Mouse (Mus musculus): Measurements from ENCODE around the gene Wdr93. TPM values are rescaled to one million over a fixed set of nuclear protein-coding genes. Genes with fewer than 3 reads are reported as not detected.

The Wdr93 gene
- polyA plus RNA-seq, 1 experiment from 2014 or later, result 0.33 TPM

DNA sequence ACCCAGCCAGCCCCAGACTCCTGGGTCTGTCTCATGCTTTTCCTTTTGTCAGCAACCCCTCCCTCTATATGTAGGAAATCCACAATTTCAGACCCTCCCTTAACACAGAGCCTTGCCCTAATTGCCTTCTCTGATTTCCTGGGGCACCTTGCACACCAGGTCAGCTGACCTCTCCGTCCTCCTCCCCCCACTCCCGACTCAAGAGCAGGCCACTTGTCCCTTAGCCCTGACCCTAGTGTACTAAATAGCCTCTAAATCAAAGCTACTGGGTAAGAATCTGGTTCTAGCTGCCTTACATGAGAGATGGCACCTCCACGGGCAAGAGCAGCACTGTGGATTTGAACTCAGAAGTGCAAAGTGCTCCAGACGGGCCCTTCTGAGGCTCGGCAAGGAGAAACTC lies 59.1 kb downstream of the Wdr93 start:
- no peaks in the 10 kb centered on the region for H3K36me3 ChIP-seq (ENCODE audit: control insufficient read depth, insufficient read depth, low read length)
- H3K27me3 ChIP-seq (ENCODE audit: control insufficient read depth, insufficient read depth, low read length), result no peaks in the 10 kb centered on the region
- H3K9ac ChIP-seq (ENCODE audit: low read length), result no peak overlapping the region
- H3K9me3 ChIP-seq (ENCODE audit: control insufficient read depth, low read length), result no peaks in the 10 kb centered on the region
- H3K4me1 ChIP-seq (ENCODE audit: control insufficient read depth, insufficient read depth, low read length), result peaks cover 2% of the 10 kb centered on the region; the same call in 1 of the 2 replicates
- 73% methylated on average over 5 of the region's 5 CpGs for WGBS
- H3K4me2 ChIP-seq, result no peak overlapping the region
- H3K4me3 ChIP-seq (ENCODE audit: low read depth, low read length), result no peak overlapping the region
- ATAC-seq (ENCODE audit: low FRiP score), result no peak
- H3K27ac ChIP-seq (ENCODE audit: low read depth, low read length), result no peak overlapping the region
- no peak for DNase-seq (ENCODE audit: low spot score, missing footprints)

DNA sequence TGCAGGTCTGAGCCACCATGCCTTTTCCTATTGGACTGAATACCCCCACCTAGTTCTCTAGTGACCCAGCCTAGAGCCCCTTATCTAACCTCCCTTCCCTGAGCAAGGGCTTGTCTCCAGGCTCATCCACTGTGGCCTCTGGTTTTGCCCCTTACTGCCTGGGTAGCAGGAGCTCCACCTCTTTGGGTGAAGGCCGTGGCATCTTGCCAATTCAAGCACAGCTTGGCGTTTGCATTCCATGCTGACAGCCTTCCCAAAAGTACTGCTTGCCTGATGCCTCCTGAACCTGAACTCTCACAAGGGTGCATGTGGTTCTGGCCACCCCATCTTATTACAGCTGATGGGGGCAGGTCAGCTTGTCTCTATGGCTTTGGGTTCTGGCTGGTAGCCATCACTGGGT lies 60.9 kb downstream of the Wdr93 start:
- no peak overlapping the region for H3K4me2 ChIP-seq
- no peak overlapping the region for H3K27ac ChIP-seq (ENCODE audit: low read depth, low read length)
- no peaks in the 10 kb centered on the region for H3K36me3 ChIP-seq (ENCODE audit: control insufficient read depth, insufficient read depth, low read length)
- no peak overlapping the region for H3K9ac ChIP-seq (ENCODE audit: low read length)
- H3K9me3 ChIP-seq (ENCODE audit: control insufficient read depth, low read length), result no peaks in the 10 kb centered on the region
- DNase-seq (ENCODE audit: low spot score, missing footprints) (peak; percentile 26), ATAC-seq (ENCODE audit: low FRiP score) (no peak)
- no peak overlapping the region for H3K4me3 ChIP-seq (ENCODE audit: low read depth, low read length)
- WGBS, result 78% methylated on average over 2 of the region's 2 CpGs
- no peaks in the 10 kb centered on the region for H3K4me1 ChIP-seq (ENCODE audit: control insufficient read depth, insufficient read depth, low read length)
- no peaks in the 10 kb centered on the region for H3K27me3 ChIP-seq (ENCODE audit: control insufficient read depth, insufficient read depth, low read length)

DNA sequence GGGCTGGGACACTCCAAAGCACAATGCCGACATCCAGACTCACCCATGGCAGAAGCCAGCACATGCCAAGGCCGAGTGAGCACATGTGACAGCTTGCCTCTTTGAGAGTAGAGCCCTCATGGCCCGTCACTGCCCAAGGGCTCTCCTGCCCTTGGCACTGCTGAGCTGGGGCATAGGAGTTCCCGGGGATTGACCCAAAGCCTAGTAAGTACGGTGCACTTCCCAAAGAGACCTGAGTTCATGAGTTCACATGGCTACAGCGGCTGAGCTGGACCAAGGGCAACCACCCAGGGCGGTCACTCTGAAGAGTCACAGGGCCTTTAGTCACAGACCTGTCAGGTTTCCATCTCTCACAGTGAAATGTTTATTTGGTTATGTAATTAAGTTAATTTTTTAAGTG lies 65.6 kb downstream of the Wdr93 start:
- Histone ChIP-seq H3K27ac (ENCODE audit: low read depth, low read length) (no peak overlapping the region), H3K27me3 (ENCODE audit: control insufficient read depth, insufficient read depth, low read length) (peaks cover 14% of the 10 kb centered on the region), H3K4me2 (no peak overlapping the region), H3K4me3 (ENCODE audit: low read depth, low read length) (no peak overlapping the region), H3K36me3 (ENCODE audit: control insufficient read depth, insufficient read depth, low read length) (no peaks in the 10 kb centered on the region), H3K4me1 (ENCODE audit: control insufficient read depth, insufficient read depth, low read length) (peaks cover 2% of the 10 kb centered on the region; the same call in 1 of the 2 replicates), H3K9ac (ENCODE audit: low read length) (no peak overlapping the region), H3K9me3 (ENCODE audit: control insufficient read depth, low read length) (no peaks in the 10 kb centered on the region)
- 85% methylated on average over 7 of the region's 7 CpGs for WGBS
- DNase-seq (ENCODE audit: low spot score, missing footprints) (no peak), ATAC-seq (ENCODE audit: low FRiP score) (no peak)

DNA sequence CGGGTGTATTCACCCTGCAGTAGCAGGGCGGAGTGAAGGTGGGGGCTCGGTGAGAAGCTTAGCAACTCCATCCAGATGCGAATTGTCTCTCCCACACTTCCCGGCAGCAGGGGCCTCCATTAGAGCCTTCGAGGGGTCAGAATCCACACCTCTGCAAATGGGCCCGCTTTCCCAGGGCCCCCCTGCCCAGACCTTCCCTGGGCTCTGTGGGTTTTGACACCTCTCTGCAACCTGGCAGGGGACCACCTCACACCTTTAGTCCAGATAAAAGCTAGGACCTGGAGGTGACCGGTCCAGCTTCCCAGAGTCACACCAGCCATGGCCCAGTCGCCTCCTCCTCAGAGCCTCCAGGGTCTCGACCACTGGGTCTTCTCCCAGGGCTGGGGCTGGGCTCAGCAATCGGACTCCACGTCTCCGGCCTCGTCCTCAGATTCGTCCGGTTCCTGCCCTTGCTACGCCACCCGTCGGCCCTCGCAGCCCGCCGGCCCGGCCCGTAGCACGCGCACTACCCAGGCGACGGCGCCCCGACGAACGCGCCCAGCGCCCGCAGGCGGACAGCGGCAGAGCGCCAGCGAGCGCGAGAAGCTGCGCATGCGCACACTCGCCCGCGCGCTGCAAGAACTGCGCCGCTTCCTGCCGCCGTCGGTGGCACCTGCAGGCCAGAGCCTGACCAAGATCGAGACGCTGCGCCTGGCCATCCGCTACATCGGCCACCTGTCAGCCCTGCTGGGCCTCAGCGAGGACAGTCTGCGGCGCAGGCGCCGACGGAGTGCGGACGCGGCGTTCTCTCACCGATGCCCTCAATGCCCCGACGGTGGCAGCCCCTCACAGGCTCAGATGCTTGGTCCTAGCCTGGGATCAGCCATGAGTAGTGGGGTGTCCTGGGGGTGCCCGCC lies 67.9 kb downstream of the Wdr93 start, which contains the start of gene Mesp2:
TSS of gene Mesp2 (plus strand) at position 117 of the 896 bp plus-strand sequence.
- DNase-seq (ENCODE audit: low spot score, missing footprints) (peak; percentile 98), ATAC-seq (ENCODE audit: low FRiP score) (peak; percentile 77)
- Histone ChIP-seq H3K27ac (ENCODE audit: low read depth, low read length) (no peak within 1 kb of the TSS), H3K9me3 (ENCODE audit: control insufficient read depth, low read length) (no peaks in the 10 kb centered on the region), H3K4me3 (ENCODE audit: low read depth, low read length) (peak within 1 kb of the TSS; percentile 24), H3K4me1 (ENCODE audit: control insufficient read depth, insufficient read depth, low read length) (peaks cover 2% of the 10 kb centered on the region; the same call in 1 of the 2 replicates), H3K9ac (ENCODE audit: low read length) (peak within 1 kb of the TSS; percentile 57), H3K4me2 (peak within 1 kb of the TSS; percentile 50), H3K36me3 (ENCODE audit: control insufficient read depth, insufficient read depth, low read length) (no peaks in the 10 kb centered on the region), H3K27me3 (ENCODE audit: control insufficient read depth, insufficient read depth, low read length) (peaks cover 14% of the 10 kb centered on the region)
- WGBS, result 22% methylated on average over 71 of the region's 71 CpGs

DNA sequence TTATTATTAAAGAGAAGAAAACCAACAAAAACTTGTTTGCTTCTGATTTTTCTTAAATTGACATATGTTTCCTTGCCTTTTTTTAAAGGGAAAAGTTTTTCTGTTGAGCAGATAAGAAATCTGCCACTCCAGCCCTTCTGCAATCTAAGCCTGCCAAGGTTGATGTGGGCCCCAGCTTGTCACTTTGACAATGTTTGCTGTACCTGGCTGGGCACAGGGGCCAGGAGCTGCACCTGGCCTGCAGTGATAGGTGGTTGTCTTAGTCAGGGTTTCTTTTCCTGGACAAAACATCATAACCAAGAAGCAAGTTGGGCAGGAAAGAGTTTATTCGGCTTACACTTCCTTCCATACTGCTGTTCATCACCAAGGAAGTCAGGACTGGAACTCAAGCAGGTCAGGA lies 70.4 kb downstream of the Wdr93 start:
- Histone ChIP-seq H3K9me3 (ENCODE audit: control insufficient read depth, low read length) (no peaks in the 10 kb centered on the region), H3K27ac (ENCODE audit: low read depth, low read length) (no peak overlapping the region), H3K4me2 (no peak overlapping the region), H3K4me3 (ENCODE audit: low read depth, low read length) (no peak overlapping the region), H3K36me3 (ENCODE audit: control insufficient read depth, insufficient read depth, low read length) (no peaks in the 10 kb centered on the region), H3K27me3 (ENCODE audit: control insufficient read depth, insufficient read depth, low read length) (peaks cover 14% of the 10 kb centered on the region), H3K9ac (ENCODE audit: low read length) (no peak overlapping the region), H3K4me1 (ENCODE audit: control insufficient read depth, insufficient read depth, low read length) (peaks cover 2% of the 10 kb centered on the region; the same call in 1 of the 2 replicates)
- DNase-seq (ENCODE audit: low spot score, missing footprints) (no peak), ATAC-seq (ENCODE audit: low FRiP score) (no peak)
- 87% methylated on average over 1 of the region's 1 CpGs for WGBS

DNA sequence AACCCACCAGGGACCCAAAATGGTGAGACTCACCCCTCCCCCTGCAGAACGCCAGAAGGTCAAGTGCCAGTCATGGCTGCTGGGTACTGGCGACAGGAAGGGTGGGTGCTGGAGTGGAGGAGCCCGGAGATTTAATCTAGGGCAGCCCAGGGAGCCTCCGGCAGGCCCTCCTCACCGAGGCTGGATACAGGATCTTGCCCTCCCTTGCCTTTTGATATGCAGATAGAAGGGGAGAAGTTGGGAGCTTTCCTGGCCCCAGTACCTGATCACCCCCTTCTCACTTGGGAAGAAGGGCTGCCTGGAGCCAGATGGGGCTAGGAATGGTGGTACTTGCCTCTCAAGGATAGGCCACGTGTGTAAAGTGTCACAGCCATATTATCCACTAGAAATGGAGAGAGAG lies 75.4 kb downstream of the Wdr93 start:
- Histone ChIP-seq H3K9me3 (ENCODE audit: control insufficient read depth, low read length) (no peaks in the 10 kb centered on the region), H3K4me3 (ENCODE audit: low read depth, low read length) (no peak overlapping the region), H3K27me3 (ENCODE audit: control insufficient read depth, insufficient read depth, low read length) (no peaks in the 10 kb centered on the region), H3K27ac (ENCODE audit: low read depth, low read length) (no peak overlapping the region), H3K36me3 (ENCODE audit: control insufficient read depth, insufficient read depth, low read length) (no peaks in the 10 kb centered on the region), H3K4me1 (ENCODE audit: control insufficient read depth, insufficient read depth, low read length) (no peaks in the 10 kb centered on the region), H3K4me2 (no peak overlapping the region), H3K9ac (ENCODE audit: low read length) (no peak overlapping the region)
- DNase-seq (ENCODE audit: low spot score, missing footprints) (no peak), ATAC-seq (ENCODE audit: low FRiP score) (no peak)
- 1% methylated on average over 6 of the region's 6 CpGs for WGBS

DNA sequence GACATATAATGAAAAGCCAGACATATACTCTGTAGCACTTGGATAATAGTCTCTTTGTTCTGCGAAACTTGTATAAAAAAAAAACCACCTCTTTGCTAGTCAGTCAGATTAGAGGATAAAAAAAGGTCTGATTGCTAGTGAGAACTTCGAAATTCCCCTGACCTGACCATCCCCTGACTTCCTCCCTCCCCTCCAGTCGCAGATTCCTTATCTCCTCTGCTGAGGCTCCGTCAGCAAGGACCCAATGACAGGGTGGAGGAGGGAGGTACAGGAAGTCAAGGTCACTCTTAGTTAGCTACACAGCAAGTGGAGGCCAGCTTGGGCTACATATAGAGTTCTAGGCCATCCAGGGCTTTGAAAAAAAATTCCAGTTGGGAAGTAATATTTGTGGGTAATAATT lies 76.6 kb downstream of the Wdr93 start:
- Histone ChIP-seq H3K9me3 (ENCODE audit: control insufficient read depth, low read length) (no peaks in the 10 kb centered on the region), H3K4me1 (ENCODE audit: control insufficient read depth, insufficient read depth, low read length) (no peaks in the 10 kb centered on the region), H3K4me2 (no peak overlapping the region), H3K36me3 (ENCODE audit: control insufficient read depth, insufficient read depth, low read length) (no peaks in the 10 kb centered on the region), H3K4me3 (ENCODE audit: low read depth, low read length) (no peak overlapping the region), H3K27me3 (ENCODE audit: control insufficient read depth, insufficient read depth, low read length) (no peaks in the 10 kb centered on the region), H3K9ac (ENCODE audit: low read length) (no peak overlapping the region), H3K27ac (ENCODE audit: low read depth, low read length) (no peak overlapping the region)
- no peak for ATAC-seq (ENCODE audit: low FRiP score)
- no peak for DNase-seq (ENCODE audit: low spot score, missing footprints)
- WGBS, result 51% methylated on average over 4 of the region's 4 CpGs

DNA sequence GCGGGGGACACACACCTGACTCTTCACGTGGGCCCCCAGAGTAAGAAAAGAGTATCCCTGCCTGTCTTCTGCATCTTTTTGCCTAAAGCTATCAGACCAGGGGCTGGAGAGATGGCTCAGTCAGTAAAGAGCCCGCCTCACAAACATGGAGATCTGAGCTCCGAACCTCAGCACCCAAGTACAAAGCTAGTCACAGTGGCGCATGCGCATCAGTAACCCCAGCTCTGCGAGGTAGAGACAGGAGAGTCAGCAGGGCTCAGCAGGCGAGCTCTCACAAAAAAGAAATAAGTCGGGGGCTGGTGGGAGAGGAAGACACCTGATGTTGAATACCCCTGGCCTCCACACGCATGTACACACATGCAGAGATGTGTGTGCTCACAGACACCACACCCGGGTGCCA lies 77.0 kb downstream of the Wdr93 start:
- no peak for DNase-seq (ENCODE audit: low spot score, missing footprints)
- 54% methylated on average over 11 of the region's 11 CpGs for WGBS

DNA sequence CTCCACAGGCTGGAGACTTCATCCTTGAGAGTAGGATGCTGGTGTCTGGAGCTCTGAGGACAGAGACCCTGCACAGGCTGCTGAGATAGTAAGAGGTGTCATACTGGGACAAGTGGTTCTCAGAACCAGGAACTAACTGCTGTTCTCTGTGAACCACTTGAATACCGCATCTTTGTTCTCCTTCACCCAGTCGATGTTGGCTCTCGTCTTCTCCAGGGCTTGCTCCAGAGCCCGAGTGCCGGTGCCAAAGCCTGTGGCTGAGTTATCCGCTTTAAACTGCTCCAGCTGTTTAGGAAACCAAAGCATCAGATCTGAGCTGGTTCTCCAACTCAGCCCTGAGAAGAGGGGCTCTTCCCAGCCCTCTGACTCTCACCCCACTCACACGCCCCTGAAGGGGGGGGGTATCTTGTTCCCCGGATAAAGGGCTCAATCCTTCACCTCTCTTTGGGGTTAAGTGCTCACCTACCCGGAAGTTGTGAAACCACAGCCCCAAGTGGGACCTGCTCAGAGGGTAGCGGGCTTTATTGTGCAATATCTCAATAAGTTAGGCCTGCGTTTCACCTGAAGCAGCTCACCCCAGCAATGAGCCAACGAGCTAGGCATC lies 79.2 kb downstream of the Wdr93 start:
- Histone ChIP-seq H3K9ac (ENCODE audit: low read length) (no peak overlapping the region), H3K4me3 (ENCODE audit: low read depth, low read length) (no peak overlapping the region), H3K9me3 (ENCODE audit: control insufficient read depth, low read length) (no peaks in the 10 kb centered on the region), H3K4me1 (ENCODE audit: control insufficient read depth, insufficient read depth, low read length) (no peaks in the 10 kb centered on the region), H3K27me3 (ENCODE audit: control insufficient read depth, insufficient read depth, low read length) (no peaks in the 10 kb centered on the region), H3K36me3 (ENCODE audit: control insufficient read depth, insufficient read depth, low read length) (no peaks in the 10 kb centered on the region), H3K4me2 (no peak overlapping the region), H3K27ac (ENCODE audit: low read depth, low read length) (no peak overlapping the region)
- WGBS, result 80% methylated on average over 12 of the region's 12 CpGs
- no peak for ATAC-seq (ENCODE audit: low FRiP score)
- no peak for DNase-seq (ENCODE audit: low spot score, missing footprints)

More for the DNA sequence above, 77.0 kb downstream of the Wdr93 start:
- Histone ChIP-seq H3K4me3 (ENCODE audit: low read depth, low read length) (no peak overlapping the region), H3K9me3 (ENCODE audit: control insufficient read depth, low read length) (no peaks in the 10 kb centered on the region), H3K4me2 (no peak overlapping the region), H3K27me3 (ENCODE audit: control insufficient read depth, insufficient read depth, low read length) (no peaks in the 10 kb centered on the region), H3K9ac (ENCODE audit: low read length) (no peak overlapping the region), H3K36me3 (ENCODE audit: control insufficient read depth, insufficient read depth, low read length) (no peaks in the 10 kb centered on the region), H3K27ac (ENCODE audit: low read depth, low read length) (no peak overlapping the region), H3K4me1 (ENCODE audit: control insufficient read depth, insufficient read depth, low read length) (no peaks in the 10 kb centered on the region)
- no peak for ATAC-seq (ENCODE audit: low FRiP score)
